Mouse (Mus musculus): ENCODE results near the gene Lins1. TPM values are rescaled to one million over a fixed set of nuclear protein-coding genes. Genes with fewer than 3 reads are reported as not detected.

Lins1 gene
- polyA plus RNA-seq, 1 experiment from 2014 or later: 27.1 TPM

DNA sequence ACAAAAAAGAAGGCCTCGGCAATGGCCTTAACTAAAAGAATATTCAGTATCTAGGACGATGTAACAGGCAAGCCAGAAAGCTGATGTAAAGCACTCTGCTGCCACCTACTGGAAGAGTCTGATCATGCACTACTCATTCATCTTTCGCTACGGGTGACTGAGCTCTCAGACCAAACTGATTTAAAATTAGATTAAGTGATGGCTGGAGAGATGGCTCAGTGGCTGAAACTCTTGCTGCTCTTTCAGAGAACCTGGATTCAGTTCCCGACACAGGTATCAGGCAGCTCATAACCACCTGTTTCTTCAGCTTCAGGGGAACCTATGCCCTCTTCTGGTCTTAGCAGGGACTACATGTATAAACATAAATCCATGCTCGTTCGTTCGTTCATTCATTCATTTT lies 28.1 kb upstream of the Lins1 start:
- no peaks in the 10 kb centered on the region for H3K4me1 ChIP-seq (ENCODE audit: control insufficient read depth, insufficient read depth, low read length)
- no peaks in the 10 kb centered on the region for H3K9me3 ChIP-seq (ENCODE audit: control insufficient read depth, low read length)
- DNase-seq (ENCODE audit: low spot score, missing footprints) (peak; percentile 96), ATAC-seq (ENCODE audit: low FRiP score) (0 out of 2 replicates have a peak, but pooled peaks have one; percentile 48)
- H3K27ac ChIP-seq (ENCODE audit: low read depth, low read length): no peak overlapping the region
- 26% methylated on average over 8 of the region's 8 CpGs for WGBS
- no peak overlapping the region for H3K9ac ChIP-seq (ENCODE audit: low read length)
- H3K4me2 ChIP-seq: no peak overlapping the region
- H3K4me3 ChIP-seq (ENCODE audit: low read depth, low read length): no peak overlapping the region
- peaks cover 4% of the 10 kb centered on the region for H3K36me3 ChIP-seq (ENCODE audit: control insufficient read depth, insufficient read depth, low read length)
- H3K27me3 ChIP-seq (ENCODE audit: control insufficient read depth, insufficient read depth, low read length): no peaks in the 10 kb centered on the region

DNA sequence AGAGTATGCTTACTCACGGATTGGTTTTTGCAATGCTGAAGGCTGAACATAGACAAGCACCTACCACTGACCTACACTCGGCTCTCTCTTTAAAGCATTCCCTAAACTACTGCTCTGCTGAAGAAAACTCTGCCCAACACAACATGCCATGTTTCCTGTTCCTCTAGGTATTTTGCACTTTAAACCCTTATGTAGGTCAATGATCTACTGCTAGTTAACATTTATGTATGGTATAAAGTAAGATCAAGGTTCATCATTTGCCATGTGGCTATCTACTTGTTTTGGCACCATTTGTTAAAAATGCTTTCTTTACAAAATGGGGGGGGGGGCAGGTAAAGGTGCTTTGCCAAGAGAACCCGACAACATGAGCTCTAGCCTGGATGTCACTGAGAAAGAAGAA lies 26.1 kb upstream of the Lins1 start:
- Histone ChIP-seq H3K36me3 (ENCODE audit: control insufficient read depth, insufficient read depth, low read length) (peaks cover 4% of the 10 kb centered on the region), H3K27me3 (ENCODE audit: control insufficient read depth, insufficient read depth, low read length) (no peaks in the 10 kb centered on the region), H3K4me2 (no peak overlapping the region), H3K4me3 (ENCODE audit: low read depth, low read length) (no peak overlapping the region), H3K27ac (ENCODE audit: low read depth, low read length) (no peak overlapping the region), H3K9ac (ENCODE audit: low read length) (no peak overlapping the region), H3K9me3 (ENCODE audit: control insufficient read depth, low read length) (peaks cover 5% of the 10 kb centered on the region), H3K4me1 (ENCODE audit: control insufficient read depth, insufficient read depth, low read length) (no peaks in the 10 kb centered on the region)
- 86% methylated on average over 3 of the region's 3 CpGs for whole genome bisulfite sequencing
- DNase-seq (ENCODE audit: low spot score, missing footprints) (no peak), ATAC-seq (ENCODE audit: low FRiP score) (no peak)

DNA sequence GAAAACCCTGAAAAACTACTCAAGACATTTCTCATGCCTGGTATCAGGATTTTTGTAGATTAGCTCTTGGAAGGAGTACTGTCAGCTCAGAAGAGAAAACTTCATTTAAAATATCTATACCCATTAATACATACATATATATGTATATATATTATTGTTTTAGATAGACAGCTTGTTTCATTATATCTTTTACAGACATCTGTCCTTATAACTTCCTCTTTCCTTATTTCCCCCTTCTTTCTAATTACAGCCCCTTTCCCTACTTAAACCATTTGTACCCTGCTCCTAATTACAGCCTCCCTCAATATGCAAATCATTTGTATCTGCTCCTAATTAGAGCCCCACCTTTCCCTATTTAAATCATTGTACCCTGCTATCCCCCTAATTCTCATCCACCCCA lies 22.6 kb upstream of the Lins1 start:
- no peak overlapping the region for H3K4me2 ChIP-seq
- H3K27ac ChIP-seq (ENCODE audit: low read depth, low read length): no peak overlapping the region
- no peak overlapping the region for H3K9ac ChIP-seq (ENCODE audit: low read length)
- H3K4me1 ChIP-seq (ENCODE audit: control insufficient read depth, insufficient read depth, low read length): no peaks in the 10 kb centered on the region
- H3K36me3 ChIP-seq (ENCODE audit: control insufficient read depth, insufficient read depth, low read length): peaks cover 13% of the 10 kb centered on the region
- DNase-seq (ENCODE audit: low spot score, missing footprints) (no peak), ATAC-seq (ENCODE audit: low FRiP score) (no peak)
- peaks cover 7% of the 10 kb centered on the region for H3K9me3 ChIP-seq (ENCODE audit: control insufficient read depth, low read length)
- no peaks in the 10 kb centered on the region for H3K27me3 ChIP-seq (ENCODE audit: control insufficient read depth, insufficient read depth, low read length)
- no peak overlapping the region for H3K4me3 ChIP-seq (ENCODE audit: low read depth, low read length)

DNA sequence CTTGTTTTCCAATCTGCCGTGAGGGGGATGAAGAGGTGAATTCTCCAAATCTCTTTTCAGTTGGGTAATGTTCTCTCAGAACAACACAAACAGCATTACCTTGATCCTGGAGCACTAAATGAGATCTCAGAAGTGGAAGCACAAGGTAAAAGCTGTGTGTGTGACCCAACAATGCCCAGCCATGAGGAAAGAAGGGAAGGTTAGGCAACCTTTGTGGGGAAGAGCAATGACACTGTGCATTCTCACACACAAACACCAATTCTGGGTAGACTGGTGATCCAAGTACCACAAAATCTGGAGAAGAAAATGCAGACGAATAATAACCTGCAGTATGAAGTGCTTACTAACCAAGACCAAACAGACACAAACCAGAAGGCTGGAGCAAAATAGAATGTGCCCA lies 13.9 kb upstream of the Lins1 start:
- Histone ChIP-seq H3K4me3 (ENCODE audit: low read depth, low read length) (no peak overlapping the region), H3K9me3 (ENCODE audit: control insufficient read depth, low read length) (no peaks in the 10 kb centered on the region), H3K27ac (ENCODE audit: low read depth, low read length) (no peak overlapping the region), H3K4me1 (ENCODE audit: control insufficient read depth, insufficient read depth, low read length) (no peaks in the 10 kb centered on the region), H3K36me3 (ENCODE audit: control insufficient read depth, insufficient read depth, low read length) (peaks cover 39% of the 10 kb centered on the region), H3K9ac (ENCODE audit: low read length) (no peak overlapping the region), H3K27me3 (ENCODE audit: control insufficient read depth, insufficient read depth, low read length) (no peaks in the 10 kb centered on the region), H3K4me2 (no peak overlapping the region)
- no peak for ATAC-seq (ENCODE audit: low FRiP score)
- WGBS: 91% methylated on average over 2 of the region's 2 CpGs
- DNase-seq (ENCODE audit: low spot score, missing footprints): no peak

DNA sequence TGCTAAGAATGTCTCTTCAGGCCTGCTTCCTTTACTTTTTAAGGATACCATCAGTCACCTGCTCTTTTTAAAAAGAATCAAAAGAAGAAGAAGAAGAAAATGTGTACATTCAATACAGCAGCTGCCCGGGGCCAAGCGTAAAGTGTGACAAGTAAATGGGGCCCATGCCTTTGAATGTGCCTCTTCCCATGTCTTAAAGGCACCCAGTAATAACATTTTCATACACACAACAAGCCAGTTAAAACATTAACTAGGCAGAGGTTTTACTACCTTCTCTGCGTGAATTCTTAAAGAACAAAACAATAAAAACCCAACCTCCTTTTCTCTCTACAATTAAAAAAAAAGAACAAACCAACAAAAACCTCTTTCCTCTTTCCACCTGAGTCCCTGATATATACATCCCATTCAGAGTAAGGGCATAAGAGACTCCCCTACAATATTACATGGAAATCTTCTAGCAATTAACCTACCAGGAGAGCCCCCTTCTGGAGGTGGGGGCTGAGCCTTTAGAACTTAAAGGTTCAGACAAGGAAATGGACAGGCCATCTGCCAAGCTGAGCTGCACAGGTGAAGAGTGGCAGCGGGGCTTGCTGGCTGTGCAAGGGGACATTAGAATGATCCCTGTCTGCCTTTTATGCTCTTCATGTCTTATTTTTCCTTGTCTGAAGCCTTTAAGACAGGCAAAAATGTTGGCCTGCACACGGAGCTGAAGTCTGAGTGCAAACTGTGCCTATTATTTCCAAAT lies 7.4 kb upstream of the Lins1 start:
- 94% methylated on average over 5 of the region's 5 CpGs for WGBS
- H3K36me3 ChIP-seq (ENCODE audit: control insufficient read depth, insufficient read depth, low read length): peaks cover 18% of the 10 kb centered on the region

DNA sequence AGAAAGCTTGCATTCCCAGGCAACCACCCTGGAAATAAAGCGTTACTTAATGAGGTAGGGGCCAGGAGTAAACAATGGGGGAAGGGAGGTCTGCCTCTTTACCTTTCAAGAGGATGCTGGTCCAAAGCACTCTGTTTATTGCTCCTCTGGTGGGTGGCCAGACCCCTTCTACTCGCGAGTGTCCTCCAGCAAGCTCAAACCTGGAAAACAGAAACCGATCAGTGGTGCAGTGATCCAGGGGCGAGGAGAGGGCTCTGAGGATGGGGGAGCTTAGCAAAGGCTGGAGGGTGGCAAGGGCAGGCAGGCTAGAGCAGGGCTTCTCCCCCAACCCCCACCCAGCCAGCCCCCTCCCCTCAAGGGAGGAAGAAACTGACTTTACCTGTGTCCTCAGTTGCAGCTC lies 968 bp upstream of the Lins1 start:
- WGBS: 2% methylated on average over 5 of the region's 5 CpGs
- ATAC-seq (ENCODE audit: low FRiP score): peak; percentile 0; the same call in 1 of the 2 replicates
- H3K27ac ChIP-seq (ENCODE audit: low read depth, low read length): no peak overlapping the region
- H3K4me2 ChIP-seq: peak overlapping the region; percentile 88
- no peaks in the 10 kb centered on the region for H3K9me3 ChIP-seq (ENCODE audit: control insufficient read depth, low read length)
- peak; percentile 88 for DNase-seq (ENCODE audit: low spot score, missing footprints)
- peaks cover 11% of the 10 kb centered on the region; the same call in 1 of the 2 replicates for H3K4me1 ChIP-seq (ENCODE audit: control insufficient read depth, insufficient read depth, low read length)
- H3K27me3 ChIP-seq (ENCODE audit: control insufficient read depth, insufficient read depth, low read length): no peaks in the 10 kb centered on the region
- H3K4me3 ChIP-seq (ENCODE audit: low read depth, low read length): peak overlapping the region; percentile 80
- peak overlapping the region; percentile 84 for H3K9ac ChIP-seq (ENCODE audit: low read length)
- H3K36me3 ChIP-seq (ENCODE audit: control insufficient read depth, insufficient read depth, low read length): no peaks in the 10 kb centered on the region

More for the DNA sequence above, 7.4 kb upstream of the Lins1 start:
- Histone ChIP-seq H3K4me3 (ENCODE audit: low read depth, low read length) (no peak overlapping the region), H3K4me2 (no peak overlapping the region), H3K27ac (ENCODE audit: low read depth, low read length) (no peak overlapping the region), H3K4me1 (ENCODE audit: control insufficient read depth, insufficient read depth, low read length) (no peaks in the 10 kb centered on the region), H3K27me3 (ENCODE audit: control insufficient read depth, insufficient read depth, low read length) (no peaks in the 10 kb centered on the region), H3K9ac (ENCODE audit: low read length) (no peak overlapping the region), H3K9me3 (ENCODE audit: control insufficient read depth, low read length) (no peaks in the 10 kb centered on the region)
- ATAC-seq (ENCODE audit: low FRiP score): no peak
- DNase-seq (ENCODE audit: low spot score, missing footprints): no peak

DNA sequence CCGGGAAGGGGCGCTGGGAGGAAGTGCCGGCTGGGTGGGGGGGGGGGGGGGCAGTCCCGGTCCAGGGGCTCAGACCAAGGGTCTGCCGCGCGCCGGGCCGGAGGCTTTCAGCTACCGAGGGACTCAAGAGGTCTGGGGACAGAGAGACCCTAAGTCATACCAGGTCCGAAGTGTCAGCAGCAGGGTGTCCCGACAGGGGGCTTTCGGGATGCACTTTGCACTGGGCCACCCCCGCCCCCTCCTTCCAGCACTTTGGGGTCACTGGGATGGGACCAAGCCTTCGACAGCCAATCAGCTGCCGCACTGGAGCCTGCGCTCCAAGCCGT lies 432 bp upstream of the Lins1 start, which contains the start of gene Asb7:
Gene Asb7 (minus strand): TSS at position 303 of the 326 bp plus-strand sequence.
- Histone ChIP-seq H3K4me1 (ENCODE audit: control insufficient read depth, insufficient read depth, low read length) (peaks cover 11% of the 10 kb centered on the region; the same call in 1 of the 2 replicates), H3K27me3 (ENCODE audit: control insufficient read depth, insufficient read depth, low read length) (no peaks in the 10 kb centered on the region), H3K9me3 (ENCODE audit: control insufficient read depth, low read length) (no peaks in the 10 kb centered on the region), H3K9ac (ENCODE audit: low read length) (peak within 1 kb of the TSS; percentile 84), H3K4me3 (ENCODE audit: low read depth, low read length) (peak within 1 kb of the TSS; percentile 80), H3K4me2 (peak within 1 kb of the TSS; percentile 88), H3K27ac (ENCODE audit: low read depth, low read length) (peak within 1 kb of the TSS; percentile 89), H3K36me3 (ENCODE audit: control insufficient read depth, insufficient read depth, low read length) (no peaks in the 10 kb centered on the region)
- ATAC-seq (ENCODE audit: low FRiP score) (no peak; the same call in 1 of the 2 replicates), DNase-seq (ENCODE audit: low spot score, missing footprints) (no peak)
- WGBS: under 1% methylated on average over 17 of the region's 18 CpGs

DNA sequence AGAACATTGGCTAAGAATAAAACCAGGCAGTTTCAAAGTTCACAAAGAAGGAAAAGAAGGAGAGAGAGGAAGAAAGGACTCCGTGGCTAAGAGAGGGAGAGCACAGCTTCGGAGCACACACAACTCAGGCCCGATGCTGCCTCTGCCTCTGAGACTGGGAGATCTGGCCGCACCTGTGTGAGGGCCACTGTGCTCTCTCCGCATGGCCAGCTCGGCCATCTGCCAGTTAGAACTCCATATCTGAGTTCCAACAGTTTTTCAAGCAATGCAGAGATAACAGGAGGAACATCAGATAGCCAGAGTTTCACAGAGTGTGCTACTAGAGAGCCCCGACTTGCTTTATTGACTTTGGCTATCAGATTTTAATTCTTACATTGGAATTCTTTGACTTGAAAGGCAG lies 4.8 kb downstream of the Lins1 start:
- Histone ChIP-seq H3K4me2 (no peak overlapping the region), H3K4me3 (ENCODE audit: low read depth, low read length) (no peak overlapping the region), H3K9me3 (ENCODE audit: control insufficient read depth, low read length) (no peaks in the 10 kb centered on the region), H3K27ac (ENCODE audit: low read depth, low read length) (no peak overlapping the region), H3K27me3 (ENCODE audit: control insufficient read depth, insufficient read depth, low read length) (no peaks in the 10 kb centered on the region), H3K36me3 (ENCODE audit: control insufficient read depth, insufficient read depth, low read length) (no peaks in the 10 kb centered on the region), H3K9ac (ENCODE audit: low read length) (no peak overlapping the region), H3K4me1 (ENCODE audit: control insufficient read depth, insufficient read depth, low read length) (peaks cover 3% of the 10 kb centered on the region; the same call in 1 of the 2 replicates)
- DNase-seq (ENCODE audit: low spot score, missing footprints) (no peak), ATAC-seq (ENCODE audit: low FRiP score) (no peak)
- WGBS: 70% methylated on average over 7 of the region's 7 CpGs

DNA sequence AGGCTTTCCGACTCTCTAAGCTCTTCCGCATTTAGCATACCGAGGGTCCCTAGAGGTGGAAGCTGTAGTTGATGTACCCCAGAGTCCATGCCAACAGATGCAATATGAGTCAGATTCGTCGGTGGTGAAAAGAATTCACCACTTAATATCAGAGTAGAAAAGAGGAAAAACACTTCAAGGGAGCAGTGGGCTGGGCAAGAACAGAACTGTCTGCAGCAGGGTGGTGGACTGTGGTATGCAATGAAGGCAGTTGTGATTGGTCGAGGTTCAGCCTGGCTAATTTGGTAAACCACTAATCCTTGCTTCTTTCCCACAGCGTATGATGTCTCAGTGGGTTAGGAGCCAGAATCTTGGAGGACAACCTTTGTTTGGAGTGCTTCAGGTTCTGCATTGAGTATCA lies 13.0 kb downstream of the Lins1 start:
- WGBS: 89% methylated on average over 7 of the region's 7 CpGs
- no peaks in the 10 kb centered on the region for H3K36me3 ChIP-seq (ENCODE audit: control insufficient read depth, insufficient read depth, low read length)

More for the DNA sequence above, 13.0 kb downstream of the Lins1 start:
- Histone ChIP-seq H3K4me2 (no peak overlapping the region), H3K27ac (ENCODE audit: low read depth, low read length) (no peak overlapping the region), H3K4me1 (ENCODE audit: control insufficient read depth, insufficient read depth, low read length) (no peaks in the 10 kb centered on the region), H3K9ac (ENCODE audit: low read length) (no peak overlapping the region), H3K9me3 (ENCODE audit: control insufficient read depth, low read length) (no peaks in the 10 kb centered on the region), H3K4me3 (ENCODE audit: low read depth, low read length) (no peak overlapping the region), H3K27me3 (ENCODE audit: control insufficient read depth, insufficient read depth, low read length) (no peaks in the 10 kb centered on the region)
- no peak for ATAC-seq (ENCODE audit: low FRiP score)
- DNase-seq (ENCODE audit: low spot score, missing footprints): no peak
